9 mouse cellular contexts compared by ENCODE assay signal in genomic region chr4:110028461-110029188, GRCm38 (mm10). TPM values are rescaled to one million over a fixed set of nuclear protein-coding genes. Genes with fewer than 3 reads are reported as not detected.
DNase-seq lines count a peak whose midpoint lies in the region; ATAC-seq lines count a peak whose summit lies in the region.
"Had no signal": no experiment of that assay in that cellular context is flagged by ENCODE, and none has a peak within 500 bp of the region (broad histone marks: within the 10 kb centered on the region; RNA-seq: fewer than 3 reads in every experiment).

No protein-coding gene starts in this region.

- peak; percentile 85 for ATAC-seq in forebrain, embryonic 14.5 days
- peak; percentile 80 for ATAC-seq in kidney, embryonic 15.5 days (replicated peaks; ENCODE audit: low FRiP score)
- peak; percentile 72 for ATAC-seq in midbrain, embryonic 12.5 days (ENCODE audit: low FRiP score, low read depth)

- H3K4me1 ChIP-seq in forebrain, embryonic 14.5 days (ENCODE audit: control insufficient read depth, insufficient read depth, low read length) = no peaks in the 10 kb centered on the region
- no peaks in the 10 kb centered on the region for H3K4me1 ChIP-seq in kidney, embryonic 15.5 days
- H3K4me1 ChIP-seq in midbrain, embryonic 12.5 days = no peaks in the 10 kb centered on the region

- H3K36me3 ChIP-seq in forebrain, embryonic 14.5 days (ENCODE audit: control insufficient read depth, insufficient read depth, low read length) = no peaks in the 10 kb centered on the region
- H3K36me3 ChIP-seq in kidney, embryonic 15.5 days = no peaks in the 10 kb centered on the region
- H3K36me3 ChIP-seq in midbrain, embryonic 12.5 days = no peaks in the 10 kb centered on the region

- no peaks in the 10 kb centered on the region for H3K9me3 ChIP-seq in forebrain, embryonic 14.5 days (replicated peaks; ENCODE audit: control insufficient read depth, low read length)
- no peaks in the 10 kb centered on the region for H3K9me3 ChIP-seq in kidney, embryonic 15.5 days (replicated peaks)
- H3K9me3 ChIP-seq in midbrain, embryonic 12.5 days = no peaks in the 10 kb centered on the region

- no peak overlapping the region for H3K4me2 ChIP-seq in forebrain, embryonic 14.5 days (ENCODE audit: low read length)
- H3K4me2 ChIP-seq in kidney, embryonic 15.5 days = no peak overlapping the region
- H3K4me2 ChIP-seq in midbrain, embryonic 12.5 days (replicated peaks) = no peak overlapping the region

- H3K4me3 ChIP-seq in forebrain, embryonic 14.5 days (ENCODE audit: low read depth, low read length) = no peak overlapping the region
- H3K4me3 ChIP-seq in kidney, embryonic 15.5 days (replicated peaks) = no peak overlapping the region
- H3K4me3 ChIP-seq in midbrain, embryonic 12.5 days = no peak overlapping the region

- DNase-seq in adrenal gland, postnatal 10 days = peak; percentile 42
- no peak for DNase-seq in adrenal gland, adult 8-10 months
- peak; percentile 51 for DNase-seq in thymus, postnatal 0 days (ENCODE audit: low spot score)
- no peak for DNase-seq in thymus, adult 18-20 months
- peak; percentile 87 for DNase-seq in forebrain, embryonic 14.5 days (ENCODE audit: low spot score)
- no peak for DNase-seq in testis, postnatal 10 days (ENCODE audit: low spot score)

- 55% methylated on average over 6 of the region's 6 CpGs for WGBS in forebrain, embryonic 14.5 days
- 61% methylated on average over 6 of the region's 6 CpGs for WGBS in kidney, embryonic 15.5 days
- WGBS in midbrain, embryonic 12.5 days = 58% methylated on average over 6 of the region's 6 CpGs

- no peak overlapping the region for H3K9ac ChIP-seq in forebrain, embryonic 14.5 days (ENCODE audit: low read length)
- H3K9ac ChIP-seq in kidney, embryonic 15.5 days = no peak overlapping the region
- no peak overlapping the region for H3K9ac ChIP-seq in midbrain, embryonic 12.5 days (replicated peaks)

- no peak overlapping the region for H3K27ac ChIP-seq in forebrain, embryonic 14.5 days (ENCODE audit: low read depth, low read length)
- H3K27ac ChIP-seq in kidney, embryonic 15.5 days = no peak overlapping the region
- no peak overlapping the region for H3K27ac ChIP-seq in midbrain, embryonic 12.5 days (replicated peaks)

- no peaks in the 10 kb centered on the region; the same call in 1 of the 2 replicates for H3K27me3 ChIP-seq in forebrain, embryonic 14.5 days (replicated peaks; ENCODE audit: control insufficient read depth, insufficient read depth, low read length)
- no peaks in the 10 kb centered on the region for H3K27me3 ChIP-seq in kidney, embryonic 15.5 days
- peaks cover 13% of the 10 kb centered on the region for H3K27me3 ChIP-seq in midbrain, embryonic 12.5 days

RNA-seq across cellular contexts. Expression of gene Dmrta2, which starts 50.8 kb away (rescaled TPM):
- total RNA-seq in adrenal gland, postnatal 10 days (2021) = under 1 TPM in 1 of 2 experiments, not detected in 1; 0.09 TPM
- total RNA-seq in adrenal gland, adult 8-10 months (2022) = under 1 TPM; 0.17 to 0.52 (median 0.34) TPM
- 0.06 TPM in 1 of 2 replicates, not detected in the other for polyA plus RNA-seq in thymus, postnatal 0 days (2015; fragmentation: Nextera tagmentation; extraction: Ambion mirVana)
- 4.1 and 5.9 TPM in 2 replicates for polyA plus RNA-seq in forebrain, embryonic 14.5 days (2014; fragmentation: Nextera tagmentation; extraction: Ambion mirVana)
- polyA plus RNA-seq in kidney, embryonic 15.5 days (2015; fragmentation: Nextera tagmentation; extraction: Ambion mirVana) = 0.08 and 0.13 TPM in 2 replicates
- polyA plus RNA-seq in midbrain, embryonic 12.5 days (2016; fragmentation: Nextera tagmentation; extraction: Ambion mirVana) = 3.2 TPM in 2 replicates
- polyA plus RNA-seq: heart, embryonic 14.5 days had no signal

Comparison
In these comparisons a context has a peak if more than half of its experiments do, and no peak if none do; other contexts are left out.
1. DNase-seq: peak in adrenal gland, postnatal 10 days (single experiment), thymus, postnatal 0 days (single experiment) and forebrain, embryonic 14.5 days (single experiment); none in adrenal gland, adult 8-10 months (single experiment), thymus, adult 18-20 months (0 of 2) and testis, postnatal 10 days (single experiment).
2. Peak in every context shown above with its lines, with median percentiles within 50 percentile points of each other: ATAC-seq.